35 mouse cellular contexts compared by ENCODE assay signal in the genomic region with DNA sequence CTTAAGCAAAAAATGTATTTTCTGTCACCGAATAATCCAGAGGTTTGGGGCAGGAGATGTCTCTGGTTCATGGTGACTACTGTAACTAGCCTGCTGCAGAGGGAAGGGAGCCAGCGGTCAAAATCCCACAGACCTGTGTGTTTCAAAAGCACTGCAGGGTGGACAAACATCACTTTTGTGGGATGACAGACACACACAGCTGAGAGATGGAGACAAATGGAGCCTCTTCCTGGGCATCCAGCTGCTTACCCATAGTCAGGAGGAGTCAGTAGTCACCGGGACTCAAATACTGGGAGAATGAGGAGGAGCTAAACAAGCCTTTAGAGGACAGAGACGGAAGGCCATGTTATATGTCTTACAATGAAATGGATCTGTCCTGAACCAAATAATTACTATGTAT.
"Had no signal": no experiment of that assay in that cellular context is flagged by ENCODE, and none has a peak within 500 bp of the region (broad histone marks: within the 10 kb centered on the region; RNA-seq: fewer than 3 reads in every experiment).

No protein-coding gene starts in this region.

- H3K36me3 ChIP-seq: hindbrain, embryonic 10.5 days; hindbrain, embryonic 12.5 days; hindbrain, embryonic 13.5 days; hindbrain, embryonic 15.5 days; intestine, embryonic 15.5 days had no signal

- H3K9ac ChIP-seq: heart, embryonic 12.5 days; heart, embryonic 13.5 days; heart, embryonic 15.5 days; hindbrain, embryonic 12.5 days; hindbrain, embryonic 13.5 days; hindbrain, embryonic 14.5 days; hindbrain, embryonic 15.5 days; intestine, embryonic 15.5 days; kidney, embryonic 15.5 days had no signal

- H3K4me3 ChIP-seq: heart, embryonic 12.5 days; heart, embryonic 13.5 days; heart, embryonic 15.5 days; hindbrain, embryonic 10.5 days; hindbrain, embryonic 12.5 days; hindbrain, embryonic 13.5 days; hindbrain, embryonic 15.5 days; intestine, embryonic 15.5 days; kidney, embryonic 15.5 days; layer of hippocampus, adult 2 months; left cerebral cortex, adult 2 months had no signal

- H3K4me2 ChIP-seq: heart, embryonic 11.5 days; heart, embryonic 12.5 days; heart, embryonic 13.5 days; heart, embryonic 15.5 days; hindbrain, embryonic 12.5 days; hindbrain, embryonic 13.5 days; hindbrain, embryonic 14.5 days; hindbrain, embryonic 15.5 days; intestine, embryonic 15.5 days; kidney, embryonic 15.5 days had no signal

- H3K27ac ChIP-seq: heart, embryonic 13.5 days; heart, embryonic 15.5 days; hindbrain, embryonic 10.5 days; hindbrain, embryonic 12.5 days; hindbrain, embryonic 14.5 days; hindbrain, embryonic 15.5 days; hindbrain, postnatal 0 days; intestine, embryonic 15.5 days; kidney, embryonic 15.5 days; kidney, postnatal 0 days; layer of hippocampus, adult 2 months; left cerebral cortex, adult 2 months had no signal

- H3K27me3 ChIP-seq: heart, embryonic 12.5 days; heart, embryonic 13.5 days; heart, embryonic 15.5 days; hindbrain, embryonic 12.5 days; hindbrain, embryonic 13.5 days; hindbrain, embryonic 15.5 days; intestine, embryonic 15.5 days; kidney, embryonic 15.5 days had no signal

- H3K4me1 ChIP-seq: intestine, embryonic 15.5 days had no signal

- DNase-seq: heart, postnatal 10 days; heart, postnatal 14 days; heart, postnatal 36 days; heart, postnatal 4 days; kidney, adult 11 months; kidney, adult 18-20 months; kidney, adult 2 months; kidney, adult 8-10 months; kidney, adult 9 months; kidney, postnatal 10 days; kidney, postnatal 14 days; kidney, postnatal 25 days; kidney, postnatal 36 days; kidney, postnatal 4 days; layer of hippocampus, adult 9-11 months; layer of hippocampus, postnatal 36 days had no signal

- H3K9me3 ChIP-seq: heart, embryonic 13.5 days; heart, embryonic 15.5 days; hindbrain, embryonic 10.5 days; hindbrain, embryonic 12.5 days; hindbrain, embryonic 13.5 days; hindbrain, embryonic 15.5 days; intestine, embryonic 15.5 days; kidney, embryonic 15.5 days had no signal

- ATAC-seq: hindbrain, embryonic 16.5 days; hindbrain, postnatal 0 days; inflammation-experienced regulatory T-cells, adult 6 months; intestine, embryonic 15.5 days; intestine, embryonic 16.5 days; intestine, postnatal 0 days had no signal
